Mouse (Mus musculus) frontal cortex, postnatal 36 days (tissue): Measurements from ENCODE around the gene Ppfibp2.

ENCODE experiments used
- DNase-seq, 2 experiments: peaks; one replicate each; pipeline ENCODE4 v3.0.0; 2022; ENCODE audit warnings: low spot score in 2 of 2

The Ppfibp2 gene

GRCm38 (mm10) chr7:107610880-107611279 lies 15.9 kb downstream of the Ppfibp2 start:
- no peak for DNase-seq

DNA sequence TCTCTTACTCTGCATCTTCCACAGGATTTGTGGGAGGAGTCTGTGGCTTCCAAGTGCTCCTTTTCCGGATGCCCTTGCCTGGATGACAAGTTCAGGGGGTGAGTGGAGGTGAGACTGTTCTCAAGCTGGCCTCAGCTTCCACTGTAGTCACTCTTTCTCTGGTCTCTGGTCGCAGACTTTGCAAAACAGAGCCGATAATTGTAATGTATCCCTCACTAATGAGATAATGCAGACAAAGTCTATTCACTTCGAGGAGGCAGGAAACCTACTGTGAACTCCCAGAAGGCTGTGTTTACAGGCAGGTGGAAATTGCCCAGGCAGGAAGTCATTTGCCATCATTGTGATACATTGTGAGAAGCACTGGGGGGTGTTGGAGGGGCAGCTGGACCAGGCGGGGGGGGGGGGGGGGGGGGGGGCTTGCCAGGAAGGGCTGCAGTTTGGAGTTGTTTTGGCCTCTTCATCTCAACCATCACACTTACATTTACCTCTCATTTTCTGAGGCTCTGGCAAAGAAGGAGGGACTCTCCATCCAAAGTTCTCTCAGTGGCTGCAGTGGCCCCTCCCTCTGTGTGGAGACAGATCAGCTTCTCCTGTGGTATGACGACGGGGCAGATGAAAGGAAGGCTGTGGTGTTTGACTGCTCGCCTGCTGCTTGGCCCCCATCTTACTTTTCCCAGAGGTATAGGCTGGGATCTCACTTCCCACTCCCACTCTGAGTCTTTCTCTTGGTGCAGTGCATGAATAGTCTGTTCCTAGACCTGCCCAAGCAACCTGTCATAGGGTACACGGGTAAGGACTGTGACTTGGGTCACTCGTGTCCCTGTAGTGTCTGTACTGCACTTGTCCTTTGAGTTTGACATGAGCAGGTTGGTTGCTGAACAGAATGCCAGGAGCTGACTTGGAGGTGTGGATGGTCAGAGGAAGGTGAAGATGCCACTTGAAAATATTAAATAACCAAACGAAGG lies 23.3 kb downstream of the Ppfibp2 start:
- DNase-seq, result no peak

GRCm38 (mm10) chr7:107619225-107619624 lies 24.2 kb downstream of the Ppfibp2 start:
- no peak for DNase-seq

DNA sequence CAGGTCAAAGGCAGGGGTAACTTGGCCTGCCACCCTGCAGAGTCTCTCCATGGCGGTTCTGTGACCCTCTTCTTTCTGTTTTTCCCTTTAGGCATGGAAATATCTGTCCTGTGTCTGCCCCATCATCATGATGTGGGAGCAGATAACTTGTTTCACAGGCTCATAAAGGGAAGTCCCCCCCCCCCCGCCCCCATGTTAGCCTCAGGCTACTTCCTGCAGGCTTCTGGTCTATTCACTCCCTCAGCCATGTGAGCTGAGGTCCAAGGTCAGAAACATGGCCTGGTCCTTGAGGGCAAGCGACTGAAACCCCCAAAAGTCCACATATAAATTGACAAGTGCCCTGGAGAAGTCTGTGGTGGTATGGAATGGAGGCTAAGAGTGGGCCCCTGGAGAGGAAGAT lies 25.1 kb downstream of the Ppfibp2 start:
- DNase-seq, result no peak

- no peak for DNase-seq
Measured at GRCm38 (mm10) chr7:107624432-107624831, 29.4 kb downstream of the Ppfibp2 start.

DNA sequence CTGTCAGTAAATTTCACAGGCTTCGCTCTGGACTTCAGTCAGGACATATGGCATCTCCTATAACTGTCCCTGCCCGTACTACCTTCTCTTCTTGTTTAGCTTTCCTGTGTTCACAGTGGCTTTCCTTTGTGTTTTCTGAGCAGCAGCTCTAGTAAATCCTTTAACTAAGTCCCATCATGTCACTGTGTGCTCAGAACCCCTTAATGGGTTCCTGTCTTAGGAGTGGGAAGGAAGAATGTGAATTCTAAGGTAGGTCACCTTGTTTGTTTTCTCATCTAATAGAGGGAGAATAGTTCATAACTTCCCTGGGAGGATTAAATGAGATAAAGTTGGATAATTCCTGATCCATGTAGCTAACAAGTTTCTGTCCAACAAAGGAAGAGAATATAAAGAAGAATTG lies 30.1 kb downstream of the Ppfibp2 start, which contains the start of gene 5330417H12Rik:
5330417H12Rik (minus strand) TSS at position 101 of the 400 bp plus-strand sequence.
- no peak for DNase-seq

DNA sequence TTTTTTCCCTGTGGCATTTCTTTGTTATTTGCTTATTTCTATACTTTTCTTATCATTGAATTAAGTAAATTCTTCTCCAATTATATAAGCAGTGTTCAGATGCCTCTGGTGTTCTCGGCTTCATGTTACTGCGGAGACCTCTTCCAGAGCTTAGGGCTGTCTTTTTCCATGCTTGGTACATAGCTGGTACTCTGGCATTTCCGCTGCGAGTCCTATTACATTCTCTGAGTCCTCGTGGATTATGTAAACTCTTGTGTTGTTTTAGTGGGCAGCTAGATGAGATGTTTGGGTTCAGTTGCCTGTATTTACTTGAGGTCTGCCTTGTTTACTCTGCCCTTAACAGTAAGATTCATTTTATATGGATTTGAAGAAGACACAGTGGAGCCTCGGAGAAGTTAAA lies 30.8 kb downstream of the Ppfibp2 start:
- no peak for DNase-seq

DNA sequence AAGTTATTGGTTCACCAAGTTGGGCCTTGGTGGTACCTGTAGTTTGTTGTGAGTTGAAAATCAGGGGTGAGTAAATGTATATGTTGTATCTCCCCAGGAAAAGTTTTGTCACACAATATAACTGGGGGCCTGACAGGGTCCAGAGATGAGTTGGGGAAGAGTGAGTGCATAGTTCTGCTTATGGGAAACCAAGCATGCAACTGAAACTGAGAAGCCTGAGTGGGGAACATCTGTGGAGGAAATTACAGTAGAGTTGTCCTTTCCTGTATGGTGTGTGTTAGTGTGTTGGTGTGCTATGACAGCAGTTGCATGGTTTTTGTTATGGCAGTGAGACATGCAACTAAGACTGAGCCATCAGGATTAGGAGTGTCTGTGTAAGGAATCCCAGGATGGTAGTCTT lies 33.4 kb downstream of the Ppfibp2 start:
- no peak for DNase-seq

GRCm38 (mm10) chr7:107633201-107633600 lies 38.2 kb downstream of the Ppfibp2 start:
- DNase-seq, result no peak

DNA sequence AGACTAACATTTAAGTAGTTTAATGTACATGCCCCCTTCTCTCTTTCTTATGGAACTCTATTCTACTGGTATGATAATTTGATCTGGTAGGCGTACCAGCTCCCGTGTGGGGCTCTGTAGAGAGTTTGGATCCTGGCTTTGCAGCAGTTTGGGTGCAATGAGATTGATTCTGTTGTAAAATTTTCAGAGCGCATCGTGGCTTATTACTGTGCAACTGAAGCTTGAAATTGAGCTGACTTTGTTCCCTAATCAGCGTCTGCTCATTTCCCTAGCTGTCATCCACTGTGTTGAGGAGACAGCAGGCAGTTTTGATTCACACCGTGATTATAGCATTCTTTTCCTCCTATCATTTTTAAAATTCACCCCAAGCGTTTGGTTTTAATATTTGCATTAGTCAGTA lies 42.4 kb downstream of the Ppfibp2 start:
- no peak for DNase-seq

- DNase-seq, result no peak
Measured at GRCm38 (mm10) chr7:107638026-107638425, 43.0 kb downstream of the Ppfibp2 start.

DNA sequence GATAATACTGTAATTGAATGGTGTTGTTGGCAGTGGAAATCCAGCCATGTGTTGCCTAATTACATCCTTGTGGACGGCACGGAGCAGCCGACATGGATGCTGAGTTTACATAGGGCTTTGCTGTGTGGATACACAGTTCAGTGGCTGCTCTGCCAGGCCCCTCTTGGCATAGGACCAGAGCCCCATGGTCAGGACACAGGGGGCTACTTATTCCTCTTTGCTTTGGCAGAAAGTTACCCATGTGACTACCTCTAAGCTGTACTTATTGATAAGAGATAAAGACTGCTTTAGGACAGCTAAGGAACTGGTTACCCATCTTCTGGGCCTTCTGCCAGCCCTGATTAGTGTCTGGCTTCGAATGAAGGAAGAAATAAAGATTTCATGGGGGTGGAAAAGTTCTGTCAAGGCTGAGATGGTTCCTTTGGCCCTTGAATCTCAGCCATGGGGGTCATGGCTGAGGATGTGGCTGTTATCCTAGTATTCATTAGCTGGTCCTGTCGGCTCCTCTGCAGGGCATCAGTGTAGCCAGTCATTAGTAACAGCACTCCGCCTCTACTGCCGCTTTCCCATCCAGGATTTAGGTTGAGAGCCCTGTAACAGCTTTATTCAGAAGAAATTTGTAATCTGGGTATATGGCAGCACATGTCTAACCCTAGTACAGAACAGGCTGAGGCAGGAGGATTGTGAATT lies 47.7 kb downstream of the Ppfibp2 start:
- no peak for DNase-seq

- no peak for DNase-seq
Measured at GRCm38 (mm10) chr7:107644987-107645386, 50.0 kb downstream of the Ppfibp2 start.

DNA sequence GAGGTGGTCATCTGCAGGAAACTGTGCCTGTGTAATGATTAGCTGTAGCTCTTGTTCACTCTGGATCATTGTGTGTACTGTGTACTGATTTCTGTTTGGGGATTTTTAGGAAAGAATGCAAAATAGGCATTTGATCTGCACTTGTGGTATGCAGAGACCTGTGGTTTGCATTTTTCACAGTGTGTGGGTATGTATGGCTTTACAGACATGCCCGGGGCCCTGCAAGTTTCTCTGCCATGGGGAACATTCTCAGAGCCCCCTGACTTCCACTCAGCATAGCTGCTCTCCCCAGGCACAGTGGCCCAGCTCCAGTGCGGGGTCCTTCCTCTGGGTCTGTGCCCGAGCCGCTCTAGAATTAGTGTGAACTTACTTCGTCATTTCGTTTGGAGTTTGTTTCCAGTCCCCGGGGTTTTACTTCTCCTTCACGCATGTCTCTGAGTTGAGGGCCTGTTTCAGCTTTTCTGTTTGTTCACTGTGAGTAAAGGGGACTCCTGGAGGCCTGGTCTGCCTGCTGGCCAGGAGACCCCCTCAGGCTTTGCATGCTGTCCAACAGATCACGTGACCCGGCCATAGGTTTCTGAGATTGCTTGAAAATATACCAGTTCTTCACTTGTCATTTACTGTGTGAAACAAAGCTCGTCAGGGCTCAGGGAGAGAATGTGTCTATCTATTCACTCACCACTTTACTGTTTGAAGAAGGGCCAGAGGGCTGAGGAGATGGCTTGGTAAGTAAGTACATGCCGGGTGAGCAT lies 54.1 kb downstream of the Ppfibp2 start:
- no peak for DNase-seq

- no peak for DNase-seq
Measured at GRCm38 (mm10) chr7:107649990-107650389, 55.0 kb downstream of the Ppfibp2 start.

DNA sequence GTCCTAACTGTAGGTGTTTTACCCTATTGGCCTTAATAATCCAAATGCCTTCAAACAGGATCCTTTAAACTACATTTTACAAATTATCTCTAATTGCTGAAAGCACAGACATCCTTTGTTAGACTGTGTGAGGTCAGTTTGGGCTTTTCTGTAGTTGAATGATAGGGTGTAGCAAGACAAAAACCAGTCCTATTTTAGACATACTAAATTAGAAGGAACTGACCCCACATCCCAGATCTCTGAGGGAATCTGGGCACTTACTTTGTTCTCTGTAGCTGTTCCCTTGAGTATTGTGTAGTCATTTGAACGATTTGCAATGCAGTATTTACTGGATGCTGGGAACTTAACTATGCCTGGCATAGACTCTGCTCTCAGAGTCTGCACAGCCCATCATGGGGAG lies 56.8 kb downstream of the Ppfibp2 start:
- no peak for DNase-seq

- DNase-seq, result no peak
Measured at GRCm38 (mm10) chr7:107656451-107656850, 61.4 kb downstream of the Ppfibp2 start.

DNA sequence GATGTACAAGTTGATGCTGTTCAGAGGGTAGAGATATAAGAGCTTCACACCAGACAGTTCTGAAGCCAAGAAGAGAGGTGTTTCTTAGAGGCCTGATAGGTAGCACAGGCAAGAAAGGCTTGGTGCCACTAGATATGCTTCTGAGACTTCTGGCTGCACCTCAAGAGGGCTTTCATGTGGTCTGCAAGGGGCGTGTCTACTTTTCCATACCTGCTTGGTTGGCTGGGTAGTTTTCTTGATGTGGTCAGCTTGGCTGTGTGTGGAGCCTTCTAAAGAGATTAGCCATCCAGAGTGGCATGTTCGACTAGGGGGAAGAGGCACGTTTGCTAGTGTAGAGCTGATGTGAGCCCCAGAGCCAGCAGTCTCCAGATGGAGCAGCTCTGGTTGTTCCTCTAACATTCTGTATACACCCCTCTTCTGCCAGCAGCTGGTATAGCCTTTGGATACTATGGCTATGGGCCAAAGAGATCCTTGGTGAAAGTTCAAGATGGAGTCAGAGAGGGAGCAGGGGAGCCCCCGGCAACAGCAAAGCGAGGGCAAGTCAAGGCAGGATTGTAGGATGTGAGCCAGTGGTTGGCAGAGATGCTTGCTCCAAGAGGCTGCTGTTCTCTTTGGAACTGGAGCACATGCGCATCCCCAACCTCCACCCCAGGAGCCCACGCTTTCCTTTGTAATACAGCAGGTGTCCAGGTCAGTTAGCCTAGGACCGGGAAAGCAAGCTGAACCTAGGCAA lies 64.3 kb downstream of the Ppfibp2 start:
- no peak for DNase-seq

DNA sequence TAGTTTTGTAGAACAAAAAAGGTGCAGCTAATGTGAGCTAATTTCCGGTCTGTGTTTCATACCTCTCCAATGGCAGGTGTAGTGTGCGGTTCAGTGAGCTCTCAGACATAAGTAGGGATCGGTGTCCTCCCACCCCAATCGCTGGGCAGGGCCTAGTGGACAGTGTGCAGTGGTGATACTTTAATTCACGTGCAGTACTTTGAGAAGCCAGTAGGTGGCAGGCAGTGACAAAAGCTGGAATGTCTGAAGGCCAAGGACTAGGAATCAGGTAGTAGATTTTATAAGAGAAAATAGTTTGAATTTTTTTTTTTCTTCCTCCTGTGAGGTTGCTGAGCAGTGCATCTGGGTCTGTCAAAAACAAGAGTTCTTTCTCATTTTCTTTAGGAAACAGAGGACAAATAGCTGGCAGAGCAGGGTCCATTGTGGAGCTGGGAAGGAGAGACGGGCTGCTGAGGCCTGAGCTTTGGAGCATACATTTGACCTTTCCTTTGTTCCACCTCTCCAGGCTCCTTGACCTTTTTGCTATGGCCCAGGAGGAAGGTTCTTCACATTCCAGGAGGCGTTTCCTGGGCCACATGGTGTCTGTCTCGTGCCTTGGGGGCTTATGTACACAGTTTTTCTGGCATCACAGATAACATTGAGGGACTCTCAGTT lies 66.3 kb downstream of the Ppfibp2 start:
- DNase-seq, result peak; percentile 52 to 81

DNA sequence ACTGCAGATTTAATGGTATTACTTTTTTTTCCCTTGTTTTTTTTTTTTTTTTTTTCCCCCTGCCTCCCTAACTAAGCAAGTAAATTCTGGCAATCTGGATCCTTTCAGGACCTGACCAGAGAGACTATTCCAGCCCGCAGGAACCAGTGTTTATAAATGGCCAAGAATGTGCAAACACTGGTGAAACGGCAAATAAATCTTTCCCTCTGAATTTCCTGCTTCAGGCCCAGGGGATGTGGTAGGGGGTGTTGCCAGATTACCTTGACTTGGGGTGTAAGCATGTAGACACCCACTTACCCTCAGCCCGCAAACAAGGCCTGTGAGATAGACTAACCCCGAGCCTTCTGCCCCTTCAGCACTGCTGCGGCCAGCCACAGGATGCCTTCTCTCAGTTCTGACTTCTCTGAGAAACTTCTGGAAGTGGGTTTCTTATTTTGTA lies 66.9 kb downstream of the Ppfibp2 start:
- DNase-seq, result no peak

GRCm38 (mm10) chr7:107663621-107664020 lies 68.6 kb downstream of the Ppfibp2 start:
- DNase-seq, result no peak
